Mouse (Mus musculus): Measurements from ENCODE around the gene Nelfcd. TPM values are rescaled to one million over a fixed set of nuclear protein-coding genes. Genes with fewer than 3 reads are reported as not detected.

Gene Nelfcd
- polyA plus RNA-seq, 1 experiment from 2014 or later = 164 TPM

GRCm38 (mm10) chr2:174439961-174440360, 24.4 kb downstream of the Nelfcd start:
- no peak overlapping the region for H3K4me3 ChIP-seq (ENCODE audit: low read depth, low read length)
- ATAC-seq (ENCODE audit: low FRiP score) = no peak
- WGBS = 77% methylated on average over 9 of the region's 9 CpGs

GRCm38 (mm10) chr2:174441898-174442297, 26.3 kb downstream of the Nelfcd start:
- ATAC-seq (ENCODE audit: low FRiP score) (no peak), DNase-seq (ENCODE audit: low spot score, missing footprints) (peak; percentile 81)
- no peak overlapping the region for H3K9ac ChIP-seq (ENCODE audit: low read length)
- H3K4me1 ChIP-seq (ENCODE audit: control insufficient read depth, insufficient read depth, low read length) = peaks cover 19% of the 10 kb centered on the region; the same call in 1 of the 2 replicates
- H3K27ac ChIP-seq (ENCODE audit: low read depth, low read length) = no peak overlapping the region
- no peaks in the 10 kb centered on the region for H3K9me3 ChIP-seq (ENCODE audit: control insufficient read depth, low read length)
- no peaks in the 10 kb centered on the region for H3K36me3 ChIP-seq (ENCODE audit: control insufficient read depth, insufficient read depth, low read length)
- no peak overlapping the region for H3K4me3 ChIP-seq (ENCODE audit: low read depth, low read length)
- H3K27me3 ChIP-seq (ENCODE audit: control insufficient read depth, insufficient read depth, low read length) = no peaks in the 10 kb centered on the region
- H3K4me2 ChIP-seq = no peak overlapping the region
- 90% methylated on average over 4 of the region's 4 CpGs for WGBS

More at GRCm38 (mm10) chr2:174439961-174440360, 24.4 kb downstream of the Nelfcd start:
- Histone ChIP-seq H3K9ac (ENCODE audit: low read length) (no peak overlapping the region), H3K9me3 (ENCODE audit: control insufficient read depth, low read length) (no peaks in the 10 kb centered on the region), H3K27me3 (ENCODE audit: control insufficient read depth, insufficient read depth, low read length) (no peaks in the 10 kb centered on the region), H3K36me3 (ENCODE audit: control insufficient read depth, insufficient read depth, low read length) (no peaks in the 10 kb centered on the region), H3K27ac (ENCODE audit: low read depth, low read length) (no peak overlapping the region), H3K4me2 (no peak overlapping the region), H3K4me1 (ENCODE audit: control insufficient read depth, insufficient read depth, low read length) (peaks cover 16% of the 10 kb centered on the region; the same call in 1 of the 2 replicates)
- no peak for DNase-seq (ENCODE audit: low spot score, missing footprints)

- no peak overlapping the region for H3K9ac ChIP-seq (ENCODE audit: low read length)
- H3K9me3 ChIP-seq (ENCODE audit: control insufficient read depth, low read length) = no peaks in the 10 kb centered on the region
- no peak overlapping the region for H3K27ac ChIP-seq (ENCODE audit: low read depth, low read length)
- H3K4me3 ChIP-seq (ENCODE audit: low read depth, low read length) = no peak overlapping the region
- H3K4me1 ChIP-seq (ENCODE audit: control insufficient read depth, insufficient read depth, low read length) = peaks cover 19% of the 10 kb centered on the region; the same call in 1 of the 2 replicates
- no peak overlapping the region for H3K4me2 ChIP-seq
- whole genome bisulfite sequencing = 89% methylated on average over 9 of the region's 9 CpGs
- no peaks in the 10 kb centered on the region for H3K36me3 ChIP-seq (ENCODE audit: control insufficient read depth, insufficient read depth, low read length)
- no peaks in the 10 kb centered on the region for H3K27me3 ChIP-seq (ENCODE audit: control insufficient read depth, insufficient read depth, low read length)
- peak; percentile 17 for DNase-seq (ENCODE audit: low spot score, missing footprints)
- ATAC-seq (ENCODE audit: low FRiP score) = no peak
These were observed 26.9 kb downstream of the Nelfcd start for GRCm38 (mm10) chr2:174442460-174442859.

GRCm38 (mm10) chr2:174443046-174443445, 27.4 kb downstream of the Nelfcd start:
- Histone ChIP-seq H3K4me1 (ENCODE audit: control insufficient read depth, insufficient read depth, low read length) (peaks cover 16% of the 10 kb centered on the region; the same call in 1 of the 2 replicates), H3K9ac (ENCODE audit: low read length) (no peak overlapping the region), H3K27ac (ENCODE audit: low read depth, low read length) (no peak overlapping the region), H3K27me3 (ENCODE audit: control insufficient read depth, insufficient read depth, low read length) (no peaks in the 10 kb centered on the region), H3K9me3 (ENCODE audit: control insufficient read depth, low read length) (no peaks in the 10 kb centered on the region), H3K4me3 (ENCODE audit: low read depth, low read length) (no peak overlapping the region), H3K36me3 (ENCODE audit: control insufficient read depth, insufficient read depth, low read length) (no peaks in the 10 kb centered on the region), H3K4me2 (no peak overlapping the region)
- DNase-seq (ENCODE audit: low spot score, missing footprints) = no peak
- WGBS = 72% methylated on average over 2 of the region's 2 CpGs
- ATAC-seq (ENCODE audit: low FRiP score) = no peak

GRCm38 (mm10) chr2:174444359-174444758, 28.8 kb downstream of the Nelfcd start:
- Histone ChIP-seq H3K27ac (ENCODE audit: low read depth, low read length) (no peak overlapping the region), H3K4me3 (ENCODE audit: low read depth, low read length) (no peak overlapping the region), H3K9ac (ENCODE audit: low read length) (no peak overlapping the region), H3K36me3 (ENCODE audit: control insufficient read depth, insufficient read depth, low read length) (no peaks in the 10 kb centered on the region), H3K4me1 (ENCODE audit: control insufficient read depth, insufficient read depth, low read length) (peaks cover 3% of the 10 kb centered on the region; the same call in 1 of the 2 replicates), H3K9me3 (ENCODE audit: control insufficient read depth, low read length) (no peaks in the 10 kb centered on the region), H3K27me3 (ENCODE audit: control insufficient read depth, insufficient read depth, low read length) (no peaks in the 10 kb centered on the region), H3K4me2 (no peak overlapping the region)
- ATAC-seq (ENCODE audit: low FRiP score) (no peak), DNase-seq (ENCODE audit: low spot score, missing footprints) (peak; percentile 26)
- 85% methylated on average over 6 of the region's 7 CpGs for WGBS

GRCm38 (mm10) chr2:174445018-174445417, 29.4 kb downstream of the Nelfcd start:
- 83% methylated on average over 6 of the region's 6 CpGs for WGBS
- no peak for ATAC-seq (ENCODE audit: low FRiP score)
- H3K36me3 ChIP-seq (ENCODE audit: control insufficient read depth, insufficient read depth, low read length) = no peaks in the 10 kb centered on the region

GRCm38 (mm10) chr2:174446492-174446891, 30.9 kb downstream of the Nelfcd start:
- H3K27me3 ChIP-seq (ENCODE audit: control insufficient read depth, insufficient read depth, low read length) = no peaks in the 10 kb centered on the region
- ATAC-seq (ENCODE audit: low FRiP score) (peak; percentile 28; the same call in 1 of the 2 replicates), DNase-seq (ENCODE audit: low spot score, missing footprints) (no peak)
- peaks cover 3% of the 10 kb centered on the region; the same call in 1 of the 2 replicates for H3K4me1 ChIP-seq (ENCODE audit: control insufficient read depth, insufficient read depth, low read length)
- no peaks in the 10 kb centered on the region for H3K36me3 ChIP-seq (ENCODE audit: control insufficient read depth, insufficient read depth, low read length)
- no peaks in the 10 kb centered on the region for H3K9me3 ChIP-seq (ENCODE audit: control insufficient read depth, low read length)
- no peak overlapping the region for H3K27ac ChIP-seq (ENCODE audit: low read depth, low read length)
- no peak overlapping the region for H3K4me2 ChIP-seq
- no peak overlapping the region for H3K9ac ChIP-seq (ENCODE audit: low read length)
- no peak overlapping the region for H3K4me3 ChIP-seq (ENCODE audit: low read depth, low read length)
- WGBS = 53% methylated on average over 7 of the region's 7 CpGs

More at GRCm38 (mm10) chr2:174445018-174445417, 29.4 kb downstream of the Nelfcd start:
- H3K27ac ChIP-seq (ENCODE audit: low read depth, low read length) = no peak overlapping the region
- peaks cover 3% of the 10 kb centered on the region; the same call in 1 of the 2 replicates for H3K4me1 ChIP-seq (ENCODE audit: control insufficient read depth, insufficient read depth, low read length)
- no peak overlapping the region for H3K9ac ChIP-seq (ENCODE audit: low read length)
- no peak overlapping the region for H3K4me2 ChIP-seq
- peak; percentile 57 for DNase-seq (ENCODE audit: low spot score, missing footprints)
- no peaks in the 10 kb centered on the region for H3K9me3 ChIP-seq (ENCODE audit: control insufficient read depth, low read length)
- H3K4me3 ChIP-seq (ENCODE audit: low read depth, low read length) = no peak overlapping the region
- no peaks in the 10 kb centered on the region for H3K27me3 ChIP-seq (ENCODE audit: control insufficient read depth, insufficient read depth, low read length)

- H3K27ac ChIP-seq (ENCODE audit: low read depth, low read length) = no peak overlapping the region
- 54% methylated on average over 8 of the region's 8 CpGs for WGBS
- peak; percentile 51; the same call in 1 of the 2 replicates for ATAC-seq (ENCODE audit: low FRiP score)
These were observed 31.3 kb downstream of the Nelfcd start for GRCm38 (mm10) chr2:174446905-174447304.

GRCm38 (mm10) chr2:174448405-174448804, 32.8 kb downstream of the Nelfcd start:
- H3K27me3 ChIP-seq (ENCODE audit: control insufficient read depth, insufficient read depth, low read length) = no peaks in the 10 kb centered on the region
- 80% methylated on average over 4 of the region's 4 CpGs for WGBS
- no peak overlapping the region for H3K27ac ChIP-seq (ENCODE audit: low read depth, low read length)
- H3K9ac ChIP-seq (ENCODE audit: low read length) = no peak overlapping the region
- no peak overlapping the region for H3K4me2 ChIP-seq
- DNase-seq (ENCODE audit: low spot score, missing footprints) = no peak
- ATAC-seq (ENCODE audit: low FRiP score) = no peak
- no peaks in the 10 kb centered on the region for H3K9me3 ChIP-seq (ENCODE audit: control insufficient read depth, low read length)
- H3K4me3 ChIP-seq (ENCODE audit: low read depth, low read length) = no peak overlapping the region
- peaks cover 3% of the 10 kb centered on the region; the same call in 1 of the 2 replicates for H3K4me1 ChIP-seq (ENCODE audit: control insufficient read depth, insufficient read depth, low read length)
- H3K36me3 ChIP-seq (ENCODE audit: control insufficient read depth, insufficient read depth, low read length) = no peaks in the 10 kb centered on the region

More at GRCm38 (mm10) chr2:174446905-174447304, 31.3 kb downstream of the Nelfcd start:
- Histone ChIP-seq H3K4me2 (no peak overlapping the region), H3K27me3 (ENCODE audit: control insufficient read depth, insufficient read depth, low read length) (no peaks in the 10 kb centered on the region), H3K9me3 (ENCODE audit: control insufficient read depth, low read length) (no peaks in the 10 kb centered on the region), H3K9ac (ENCODE audit: low read length) (no peak overlapping the region), H3K4me3 (ENCODE audit: low read depth, low read length) (no peak overlapping the region), H3K36me3 (ENCODE audit: control insufficient read depth, insufficient read depth, low read length) (no peaks in the 10 kb centered on the region), H3K4me1 (ENCODE audit: control insufficient read depth, insufficient read depth, low read length) (peaks cover 3% of the 10 kb centered on the region; the same call in 1 of the 2 replicates)
- DNase-seq (ENCODE audit: low spot score, missing footprints) = no peak
